Mouse (Mus musculus) cerebellum, adult 9-11 months (tissue): Measurements from ENCODE around the gene Sec61a2.
A peak's percentile ranks its signal among the peaks of the same experiment; 100 is the strongest.

ENCODE experiments used
- DNase-seq: peaks from one replicate; pipeline ENCODE4 v3.0.0; 2022

Gene Sec61a2

GRCm38 (mm10) chr2:5894843-5895570, at the start of gene Sec61a2:
Gene Sec61a2, minus strand, starts transcription at chr2:5895432.
- DNase-seq, result peak; percentile 98

- no peak for DNase-seq
Measured at GRCm38 (mm10) chr2:5943071-5943470, 47.8 kb upstream of the Sec61a2 start.

- DNase-seq, result peak; percentile 68
Measured at GRCm38 (mm10) chr2:5942416-5943032, 47.3 kb upstream of the Sec61a2 start, which contains the start of gene Dhtkd1. Gene Dhtkd1, minus strand, starts transcription at chr2:5942792.

GRCm38 (mm10) chr2:5941861-5942415, 46.7 kb upstream of the Sec61a2 start:
- no peak for DNase-seq

- DNase-seq, result no peak
Measured at GRCm38 (mm10) chr2:5940936-5941335, 45.7 kb upstream of the Sec61a2 start.

GRCm38 (mm10) chr2:5939911-5940310, 44.7 kb upstream of the Sec61a2 start:
- no peak for DNase-seq

- no peak for DNase-seq
Measured at GRCm38 (mm10) chr2:5939319-5939718, 44.1 kb upstream of the Sec61a2 start.

- no peak for DNase-seq
Measured at GRCm38 (mm10) chr2:5936550-5936949, 41.3 kb upstream of the Sec61a2 start.

GRCm38 (mm10) chr2:5936068-5936467, 40.8 kb upstream of the Sec61a2 start:
- no peak for DNase-seq

- DNase-seq, result no peak
Measured at GRCm38 (mm10) chr2:5934936-5935335, 39.7 kb upstream of the Sec61a2 start.

GRCm38 (mm10) chr2:5931938-5932337, 36.7 kb upstream of the Sec61a2 start:
- DNase-seq, result no peak

- DNase-seq, result no peak
Measured at GRCm38 (mm10) chr2:5930291-5931054, 35.2 kb upstream of the Sec61a2 start.

- no peak for DNase-seq
Measured at GRCm38 (mm10) chr2:5929793-5930192, 34.6 kb upstream of the Sec61a2 start.

- DNase-seq, result no peak
Measured at GRCm38 (mm10) chr2:5927481-5927880, 32.2 kb upstream of the Sec61a2 start.

GRCm38 (mm10) chr2:5923786-5924185, 28.6 kb upstream of the Sec61a2 start:
- no peak for DNase-seq

GRCm38 (mm10) chr2:5922823-5923222, 27.6 kb upstream of the Sec61a2 start:
- DNase-seq, result no peak

- DNase-seq, result no peak
Measured at GRCm38 (mm10) chr2:5911282-5911965, 16.2 kb upstream of the Sec61a2 start.

GRCm38 (mm10) chr2:5906625-5907024, 11.4 kb upstream of the Sec61a2 start:
- no peak for DNase-seq

GRCm38 (mm10) chr2:5906092-5906491, 10.9 kb upstream of the Sec61a2 start:
- peak; percentile 65 for DNase-seq

GRCm38 (mm10) chr2:5900145-5900544, 4.9 kb upstream of the Sec61a2 start:
- DNase-seq, result no peak

GRCm38 (mm10) chr2:5894296-5894695, 936 bp downstream of the Sec61a2 start:
- no peak for DNase-seq

- no peak for DNase-seq
Measured at GRCm38 (mm10) chr2:5889412-5889811, 5.8 kb downstream of the Sec61a2 start.

- DNase-seq, result no peak
Measured at GRCm38 (mm10) chr2:5888865-5889264, 6.4 kb downstream of the Sec61a2 start.
